Mouse (Mus musculus) heart, postnatal 0 days (tissue): ENCODE measurements around the gene Dysf. TPM values are rescaled to one million over a fixed set of nuclear protein-coding genes. Genes with fewer than 3 reads are reported as not detected.
A peak's percentile ranks its signal among the peaks of the same experiment; 100 is the strongest.

Experiments used
- ATAC-seq: fragments of 200-750 bp; cut with Nextera tagmentation; 2 replicates; pipeline ENCODE4 v1.8.0; 2017; ENCODE audit warnings: low read depth, moderate number of reproducible peaks, moderate library complexity; ENCODE audit not compliant: insufficient read depth
- DNase-seq: peaks from one replicate; pipeline ENCODE4 v3.0.0-alpha.2; 2016; ENCODE audit warnings: low spot score
- H3K27ac ChIP-seq: fragments of 300-500 bp; sonication (generic); 2 replicates; pipeline ENCODE4 v1.5.1; 2014; ENCODE audit warnings: low read depth, mild to moderate bottlenecking
- H3K27me3 ChIP-seq: fragments of 300-500 bp; sonication (generic); 2 replicates; pipeline ENCODE4 v1.6.1; 2014; ENCODE audit warnings: low read length, mixed read lengths; ENCODE audit not compliant: control insufficient read depth, insufficient read depth
- H3K36me3 ChIP-seq: fragments of 300-500 bp; sonication (generic); replicated peaks from 2 replicates; pipeline ENCODE4 v1.6.1; 2014; ENCODE audit warnings: low read length, mixed read lengths; ENCODE audit not compliant: control insufficient read depth, insufficient read depth
- H3K4me1 ChIP-seq: fragments of 300-500 bp; sonication (generic); 2 replicates; pipeline ENCODE4 v1.6.1; 2014; ENCODE audit warnings: antibody characterized with exemption; ENCODE audit not compliant: control insufficient read depth, insufficient read depth
- H3K4me2 ChIP-seq: fragments of 300-500 bp; sonication (generic); 2 replicates; pipeline ENCODE4 v1.6.1; 2014; ENCODE audit warnings: low read depth, mild to moderate bottlenecking, low read length, moderate library complexity
- H3K4me3 ChIP-seq: fragments of 300-500 bp; sonication (generic); 2 replicates; pipeline ENCODE4 v1.5.1; 2014; ENCODE audit warnings: low read depth, low read length
- H3K9ac ChIP-seq: fragments of 300-500 bp; sonication (generic); replicated peaks from 2 replicates; pipeline ENCODE4 v1.6.1; 2014; ENCODE audit warnings: low read depth, low read length, mixed read lengths
- H3K9me3 ChIP-seq: fragments of 300-500 bp; sonication (generic); replicated peaks from 2 replicates; pipeline ENCODE4 v1.6.1; 2016; ENCODE audit warnings: low read length; ENCODE audit not compliant: control insufficient read depth
- CTCF ChIP-seq: IDR thresholded peaks from 2 replicates; pipeline ENCODE4 v1.5.1; 2016; ENCODE audit warnings: antibody characterized with exemption, control low read depth, low read depth
- EP300 ChIP-seq: IDR thresholded peaks from 2 replicates; pipeline ENCODE4 v1.6.1; 2016; ENCODE audit warnings: antibody characterized with exemption, low read depth
- WGBS: fragments of 180-500 bp; shearing (Covaris S2); extraction: QIAGEN DNeasy Blood & Tissue Kit; methylation state at CpG from one replicate; pipeline ENCODE4 v1.1.7; 2014; 5-methylcytosine and 5-hydroxymethylcytosine counted together
- polyA plus RNA-seq: library from polyadenylated mRNA; unstranded; fragments of >200 nt; fragmentation: Nextera tagmentation; extraction: Ambion mirVana; gene quantifications from 2 replicates; pipeline ENCODE4 v1.2.1, GENCODE M21; 2015
- total RNA-seq: library from RNA; depleted of rRNA; stranded (reverse); fragments of >200 nt; gene quantifications from 2 replicates; pipeline ENCODE4 v1.2.3, GENCODE M21; 2014; ENCODE audit warnings: low replicate concordance

Gene Dysf
- total and polyA plus RNA-seq, 2 experiments from 2014 or later: 15.0 to 21.9 TPM

- 77% methylated on average over 15 of the region's 15 CpGs for WGBS
- H3K4me2 ChIP-seq: no peak overlapping the region
- H3K4me1 ChIP-seq: no peaks in the 10 kb centered on the region
- peaks cover 42% of the 10 kb centered on the region for H3K36me3 ChIP-seq
- no peak overlapping the region for H3K4me3 ChIP-seq
- H3K27me3 ChIP-seq: peaks cover 3% of the 10 kb centered on the region; the same call in 1 of the 2 replicates
- H3K9me3 ChIP-seq: no peaks in the 10 kb centered on the region
- ATAC-seq (no peak), DNase-seq (no peak)
- no peak for TF ChIP-seq CTCF
- no peak for TF ChIP-seq EP300
- no peak overlapping the region for H3K27ac ChIP-seq
- H3K9ac ChIP-seq: no peak overlapping the region
Measured at GRCm38 (mm10) chr6:84102002-84102401, 93.6 kb downstream of the Dysf start.

- H3K4me1 ChIP-seq: no peaks in the 10 kb centered on the region; the same call in 1 of the 2 replicates
- H3K27ac ChIP-seq: no peak overlapping the region
- H3K27me3 ChIP-seq: peaks cover 3% of the 10 kb centered on the region; the same call in 1 of the 2 replicates
- no peak overlapping the region; the same call in 1 of the 2 replicates for H3K9ac ChIP-seq
- DNase-seq (peak; percentile 26), ATAC-seq (peak; percentile 28)
- peak overlapping the region; percentile 35 for H3K4me3 ChIP-seq
- no peaks in the 10 kb centered on the region for H3K9me3 ChIP-seq
- TF ChIP-seq EP300 (no peak), CTCF (no peak)
- WGBS: 11% methylated on average over 40 of the region's 40 CpGs
- peak overlapping the region; percentile 56 for H3K4me2 ChIP-seq
- H3K36me3 ChIP-seq: peaks cover 23% of the 10 kb centered on the region
Measured at GRCm38 (mm10) chr6:84105148-84106022, 97.0 kb downstream of the Dysf start.

GRCm38 (mm10) chr6:84106082-84106481, 97.7 kb downstream of the Dysf start:
- 41% methylated on average over 12 of the region's 12 CpGs for WGBS
- Histone ChIP-seq H3K36me3 (peaks cover 23% of the 10 kb centered on the region), H3K9me3 (no peaks in the 10 kb centered on the region), H3K4me3 (no peak overlapping the region), H3K27ac (no peak overlapping the region), H3K27me3 (peaks cover 3% of the 10 kb centered on the region; the same call in 1 of the 2 replicates), H3K4me2 (peak overlapping the region; percentile 56), H3K4me1 (peaks cover 7% of the 10 kb centered on the region; the same call in 1 of the 2 replicates), H3K9ac (no peak overlapping the region)
- DNase-seq: no peak
- TF ChIP-seq EP300 (no peak), CTCF (no peak)
- no peak for ATAC-seq

GRCm38 (mm10) chr6:84110377-84110776, 102.0 kb downstream of the Dysf start:
- whole genome bisulfite sequencing: 43% methylated on average over 6 of the region's 6 CpGs
- DNase-seq (no peak), ATAC-seq (no peak)
- H3K27ac ChIP-seq: no peak overlapping the region
- H3K9ac ChIP-seq: no peak overlapping the region
- H3K27me3 ChIP-seq: no peaks in the 10 kb centered on the region; the same call in 1 of the 2 replicates
- no peak overlapping the region for H3K4me2 ChIP-seq
- peaks cover 7% of the 10 kb centered on the region; the same call in 1 of the 2 replicates for H3K4me1 ChIP-seq
- no peak for TF ChIP-seq CTCF
- no peak for TF ChIP-seq EP300
- peaks cover 42% of the 10 kb centered on the region for H3K36me3 ChIP-seq
- no peak overlapping the region for H3K4me3 ChIP-seq
- H3K9me3 ChIP-seq: no peaks in the 10 kb centered on the region

- Histone ChIP-seq H3K4me3 (no peak overlapping the region), H3K9ac (no peak overlapping the region), H3K27me3 (no peaks in the 10 kb centered on the region; the same call in 1 of the 2 replicates), H3K36me3 (peaks cover 42% of the 10 kb centered on the region), H3K9me3 (no peaks in the 10 kb centered on the region), H3K4me1 (peaks cover 7% of the 10 kb centered on the region; the same call in 1 of the 2 replicates), H3K27ac (no peak overlapping the region), H3K4me2 (no peak overlapping the region)
- DNase-seq (no peak), ATAC-seq (peak; percentile 38; the same call in 1 of the 2 replicates)
- TF ChIP-seq CTCF (no peak), EP300 (no peak)
- WGBS: 46% methylated on average over 11 of the region's 11 CpGs
Measured at GRCm38 (mm10) chr6:84111106-84111505, 102.7 kb downstream of the Dysf start.
